Mouse (Mus musculus): Measurements from ENCODE around the gene Vps35l. TPM values are rescaled to one million over a fixed set of nuclear protein-coding genes. Genes with fewer than 3 reads are reported as not detected.

Gene Vps35l
- total and polyA plus RNA-seq, 3 experiments = 30.1 to 76.5 (median 75.6) TPM

GRCm38 (mm10) chr7:118852611-118853010 lies 112.6 kb downstream of the Vps35l start:
- no peaks in the 10 kb centered on the region for H3K9me3 ChIP-seq (replicated peaks)
- ATAC-seq (ENCODE audit: extremely low read depth, insufficient number of reproducible peaks, low FRiP score, poor library complexity, severe bottlenecking) (no peak), DNase-seq (ENCODE audit: low spot score) (no peak)
- H3K4me1 ChIP-seq (ENCODE audit: insufficient read depth, low read depth, low read length) = peaks cover 64% of the 10 kb centered on the region
- peaks cover 67% of the 10 kb centered on the region for H3K36me3 ChIP-seq (replicated peaks)
- no peak overlapping the region for H3K4me3 ChIP-seq (ENCODE audit: low read depth, low read length)
- H3K27me3 ChIP-seq (ENCODE audit: insufficient read depth, low read length) = no peaks in the 10 kb centered on the region
- TF ChIP-seq GATA1 (IDR thresholded peaks at IDR 0.05; ENCODE audit: borderline replicate concordance, low read length) (no peak), CTCF (IDR thresholded peaks at IDR 0.05; ENCODE audit: low read depth, low read length) (no peak), POLR2AphosphoS5 (IDR thresholded peaks at IDR 0.05; ENCODE audit: insufficient replicate concordance, low read depth, low read length) (no peak), TAL1 (conservative IDR thresholded peaks at IDR 0.05; ENCODE audit: low read depth, low read length) (no peak), GATA2 (IDR thresholded peaks at IDR 0.05; ENCODE audit: borderline replicate concordance, low read depth, low read length) (no peak)

- TF ChIP-seq TAL1 (conservative IDR thresholded peaks at IDR 0.05; ENCODE audit: low read depth, low read length) = no peak
- no peak for TF ChIP-seq GATA1 (IDR thresholded peaks at IDR 0.05; ENCODE audit: borderline replicate concordance, low read length)
- no peak for TF ChIP-seq POLR2AphosphoS5 (IDR thresholded peaks at IDR 0.05; ENCODE audit: insufficient replicate concordance, low read depth, low read length)
- no peak for TF ChIP-seq GATA2 (IDR thresholded peaks at IDR 0.05; ENCODE audit: borderline replicate concordance, low read depth, low read length)
- no peak for TF ChIP-seq CTCF (IDR thresholded peaks at IDR 0.05; ENCODE audit: low read depth, low read length)
- H3K9me3 ChIP-seq (replicated peaks) = no peaks in the 10 kb centered on the region
- ATAC-seq (ENCODE audit: extremely low read depth, insufficient number of reproducible peaks, low FRiP score, poor library complexity, severe bottlenecking) = peak; percentile 29; the same call in 1 of the 2 replicates
- H3K36me3 ChIP-seq (replicated peaks) = peaks cover 62% of the 10 kb centered on the region
- H3K27me3 ChIP-seq (ENCODE audit: insufficient read depth, low read length) = no peaks in the 10 kb centered on the region
- DNase-seq (ENCODE audit: low spot score) = peak; percentile 29
- H3K4me3 ChIP-seq (ENCODE audit: low read depth, low read length) = peak overlapping the region; percentile 89
- H3K4me1 ChIP-seq (ENCODE audit: insufficient read depth, low read depth, low read length) = peaks cover 66% of the 10 kb centered on the region
These were observed 114.6 kb downstream of the Vps35l start for GRCm38 (mm10) chr7:118854606-118855005.

- Histone ChIP-seq H3K9me3 (replicated peaks) (no peaks in the 10 kb centered on the region), H3K27me3 (ENCODE audit: insufficient read depth, low read length) (no peaks in the 10 kb centered on the region), H3K4me1 (ENCODE audit: insufficient read depth, low read depth, low read length) (peaks cover 59% of the 10 kb centered on the region), H3K36me3 (replicated peaks) (peaks cover 55% of the 10 kb centered on the region), H3K4me3 (ENCODE audit: low read depth, low read length) (peak within 1 kb of the TSS; percentile 89)
- ATAC-seq (ENCODE audit: extremely low read depth, insufficient number of reproducible peaks, low FRiP score, poor library complexity, severe bottlenecking) = peak; percentile 84
- TF ChIP-seq GATA1 (IDR thresholded peaks at IDR 0.05; ENCODE audit: borderline replicate concordance, low read length) = no peak
- TF ChIP-seq CTCF (IDR thresholded peaks at IDR 0.05; ENCODE audit: low read depth, low read length) = no peak
- TF ChIP-seq POLR2AphosphoS5 (IDR thresholded peaks at IDR 0.05; ENCODE audit: insufficient replicate concordance, low read depth, low read length) = no peak
- TF ChIP-seq GATA2 (IDR thresholded peaks at IDR 0.05; ENCODE audit: borderline replicate concordance, low read depth, low read length) = no peak
- TF ChIP-seq TAL1 (conservative IDR thresholded peaks at IDR 0.05; ENCODE audit: low read depth, low read length) = no peak
- DNase-seq (ENCODE audit: low spot score) = peak; percentile 89
These were observed 115.3 kb downstream of the Vps35l start, which contains the start of gene Iqck for GRCm38 (mm10) chr7:118855171-118855876. Gene Iqck, plus strand, starts transcription at chr7:118855752.

- TF ChIP-seq GATA2 (IDR thresholded peaks at IDR 0.05; ENCODE audit: borderline replicate concordance, low read depth, low read length) (no peak), CTCF (IDR thresholded peaks at IDR 0.05; ENCODE audit: low read depth, low read length) (no peak), TAL1 (conservative IDR thresholded peaks at IDR 0.05; ENCODE audit: low read depth, low read length) (no peak), GATA1 (IDR thresholded peaks at IDR 0.05; ENCODE audit: borderline replicate concordance, low read length) (no peak), POLR2AphosphoS5 (IDR thresholded peaks at IDR 0.05; ENCODE audit: insufficient replicate concordance, low read depth, low read length) (no peak)
- no peak for DNase-seq (ENCODE audit: low spot score)
These were observed 115.9 kb downstream of the Vps35l start, which contains the start of gene Knop1 for GRCm38 (mm10) chr7:118855877-118856304. Gene Knop1, minus strand, starts transcription at chr7:118856254.

GRCm38 (mm10) chr7:118858640-118859039 lies 118.6 kb downstream of the Vps35l start:
- Histone ChIP-seq H3K27me3 (ENCODE audit: insufficient read depth, low read length) (no peaks in the 10 kb centered on the region), H3K36me3 (replicated peaks) (peaks cover 21% of the 10 kb centered on the region), H3K4me1 (ENCODE audit: insufficient read depth, low read depth, low read length) (peaks cover 26% of the 10 kb centered on the region), H3K9me3 (replicated peaks) (no peaks in the 10 kb centered on the region), H3K4me3 (ENCODE audit: low read depth, low read length) (no peak overlapping the region)
- TF ChIP-seq GATA1 (IDR thresholded peaks at IDR 0.05; ENCODE audit: borderline replicate concordance, low read length) (no peak), GATA2 (IDR thresholded peaks at IDR 0.05; ENCODE audit: borderline replicate concordance, low read depth, low read length) (no peak), CTCF (IDR thresholded peaks at IDR 0.05; ENCODE audit: low read depth, low read length) (no peak), POLR2AphosphoS5 (IDR thresholded peaks at IDR 0.05; ENCODE audit: insufficient replicate concordance, low read depth, low read length) (no peak), TAL1 (conservative IDR thresholded peaks at IDR 0.05; ENCODE audit: low read depth, low read length) (no peak)
- ATAC-seq (ENCODE audit: extremely low read depth, insufficient number of reproducible peaks, low FRiP score, poor library complexity, severe bottlenecking) (no peak), DNase-seq (ENCODE audit: low spot score) (no peak)

More at GRCm38 (mm10) chr7:118855877-118856304, 115.9 kb downstream of the Vps35l start, which contains the start of gene Knop1:
- peaks cover 53% of the 10 kb centered on the region for H3K4me1 ChIP-seq (ENCODE audit: insufficient read depth, low read depth, low read length)
- H3K27me3 ChIP-seq (ENCODE audit: insufficient read depth, low read length) = no peaks in the 10 kb centered on the region
- no peaks in the 10 kb centered on the region for H3K9me3 ChIP-seq (replicated peaks)
- H3K36me3 ChIP-seq (replicated peaks) = peaks cover 49% of the 10 kb centered on the region
- peak within 1 kb of the TSS; percentile 89 for H3K4me3 ChIP-seq (ENCODE audit: low read depth, low read length)
- ATAC-seq (ENCODE audit: extremely low read depth, insufficient number of reproducible peaks, low FRiP score, poor library complexity, severe bottlenecking) = no peak

GRCm38 (mm10) chr7:118865362-118865761 lies 125.3 kb downstream of the Vps35l start:
- ATAC-seq (ENCODE audit: extremely low read depth, insufficient number of reproducible peaks, low FRiP score, poor library complexity, severe bottlenecking) (no peak), DNase-seq (ENCODE audit: low spot score) (no peak)
- H3K27me3 ChIP-seq (ENCODE audit: insufficient read depth, low read length) = peaks cover 4% of the 10 kb centered on the region; the same call in 1 of the 2 replicates
- no peaks in the 10 kb centered on the region for H3K4me1 ChIP-seq (ENCODE audit: insufficient read depth, low read depth, low read length)
- H3K4me3 ChIP-seq (ENCODE audit: low read depth, low read length) = no peak overlapping the region
- TF ChIP-seq TAL1 (conservative IDR thresholded peaks at IDR 0.05; ENCODE audit: low read depth, low read length) = no peak
- no peak for TF ChIP-seq GATA2 (IDR thresholded peaks at IDR 0.05; ENCODE audit: borderline replicate concordance, low read depth, low read length)
- H3K9me3 ChIP-seq (replicated peaks) = no peaks in the 10 kb centered on the region
- no peaks in the 10 kb centered on the region for H3K36me3 ChIP-seq (replicated peaks)

Data from G1E (cell line).